Mouse (Mus musculus) CH12.LX (cell line): ENCODE data around the gene Pbx3.

ENCODE experiments used
- CHD2 ChIP-seq: IDR thresholded peaks from 2 replicates; pipeline ENCODE4 v1.6.1; 2011; ENCODE audit warnings: low read length, improper control_type of control experiment
- CTCF ChIP-seq, 2 experiments: IDR thresholded peaks in 1 of 2; conservative IDR thresholded peaks in 1 of 2; 2 replicates each; pipeline ENCODE4 v1.5.1; 2011 to 2012; ENCODE audit warnings: low read depth in 2 of 2, low read length in 2 of 2, improper control_type of control experiment in 1 of 2, inconsistent platforms in 1 of 2, mild to moderate bottlenecking in 1 of 2, moderate library complexity in 1 of 2
- EP300 ChIP-seq: IDR thresholded peaks from 2 replicates; pipeline ENCODE4 v1.6.1; 2011; ENCODE audit warnings: low read length, improper control_type of control experiment
- MAFK ChIP-seq: IDR thresholded peaks from 2 replicates; pipeline ENCODE4 v1.6.1; 2011; ENCODE audit warnings: low read length, improper control_type of control experiment; ENCODE audit not compliant: insufficient replicate concordance
- MAZ ChIP-seq: IDR thresholded peaks from 2 replicates; pipeline ENCODE4 v1.6.1; 2012; ENCODE audit warnings: low read depth, mild to moderate bottlenecking, inconsistent platforms, low read length, improper control_type of control experiment, moderate library complexity
- MEF2A ChIP-seq: IDR thresholded peaks from 2 replicates; pipeline ENCODE4 v1.6.1; 2014; ENCODE audit warnings: low read depth, mild to moderate bottlenecking, inconsistent platforms, low read length, improper control_type of control experiment, borderline replicate concordance
- NELFE ChIP-seq: IDR thresholded peaks from 2 replicates; pipeline ENCODE4 v1.6.1; 2011; ENCODE audit warnings: low read depth, low read length, improper control_type of control experiment
- NRF1 ChIP-seq: IDR thresholded peaks from 2 replicates; pipeline ENCODE4 v1.6.1; 2014; ENCODE audit warnings: low read depth, mild to moderate bottlenecking, inconsistent platforms, low read length, improper control_type of control experiment, moderate library complexity
- POLR2A ChIP-seq: IDR thresholded peaks from 2 replicates; pipeline ENCODE4 v1.6.1; 2011; ENCODE audit warnings: low read depth, mild to moderate bottlenecking, improper control_type of control experiment, low read length
- SMC3 ChIP-seq: IDR thresholded peaks from 2 replicates; pipeline ENCODE4 v1.6.1; 2011; ENCODE audit warnings: low read depth, low read length, improper control_type of control experiment

DNA sequence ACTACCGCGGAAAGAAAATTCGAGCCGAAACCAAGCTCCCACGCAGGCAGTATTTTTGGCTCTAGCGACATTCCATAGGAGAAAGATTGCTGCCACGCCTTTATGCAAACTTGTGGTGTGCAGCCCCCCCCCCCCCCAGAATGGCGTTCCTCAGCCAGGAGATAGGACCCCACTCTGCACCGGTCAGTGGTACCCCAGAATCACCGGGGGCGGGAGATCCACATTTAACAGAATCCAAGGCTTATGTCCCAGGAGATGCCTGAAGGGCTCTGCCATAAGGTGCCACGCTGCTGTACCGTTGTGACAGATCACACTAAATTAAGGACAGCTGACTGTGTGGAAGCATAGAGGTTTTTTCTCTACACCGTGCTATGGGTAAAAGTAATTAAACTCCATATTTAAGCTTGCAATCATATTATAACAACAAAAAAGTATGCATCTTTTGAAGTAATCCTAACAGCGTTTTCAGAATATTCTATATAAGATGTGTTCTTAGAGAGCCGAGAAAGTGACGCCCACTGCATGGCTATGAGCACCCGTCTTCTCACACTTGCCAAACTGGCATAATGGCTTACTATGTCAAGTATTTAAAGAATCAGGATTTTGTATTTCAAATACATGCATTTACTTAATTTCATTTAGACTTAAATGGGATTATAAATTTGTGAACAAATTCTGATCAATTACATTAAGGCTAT is 122.8 kb downstream of the Pbx3 start:
- TF ChIP-seq SMC3 (no peak), CTCF (conservative IDR thresholded peaks at IDR 0.05 in 1 of 2, IDR thresholded peaks at IDR 0.05 in 1 of 2; ENCODE audit: low read depth in 2 of 2, low read length in 2 of 2) (no peak), NELFE (no peak), MEF2A (no peak), EP300 (no peak), POLR2A (no peak), MAZ (no peak), CHD2 (no peak), MAFK (no peak), NRF1 (no peak)
